Mouse (Mus musculus) stomach, postnatal 0 days (tissue): ENCODE data around the gene Lonrf2.

ENCODE experiments used
- CTCF ChIP-seq: IDR thresholded peaks from 2 replicates; pipeline ENCODE4 v1.5.1; 2016; ENCODE audit warnings: antibody characterized with exemption, low read depth, mild to moderate bottlenecking, moderate library complexity
- EP300 ChIP-seq: optimal IDR thresholded peaks from 2 replicates; pipeline ENCODE3; 2016; ENCODE audit warnings: antibody characterized with exemption

GRCm38 (mm10) chr1:38842861-38843260, 6.3 kb upstream of the Lonrf2 start:
- TF ChIP-seq CTCF (no peak), EP300 (no peak)
